Mouse (Mus musculus) gastrocnemius, adult 2 months (tissue): ENCODE measurements around the gene Exosc5. TPM values are rescaled to one million over a fixed set of nuclear protein-coding genes. Genes with fewer than 3 reads are reported as not detected.

Experiments
- DNase-seq: peaks from one replicate; pipeline ENCODE4 v3.0.0; 2022
- H3K27ac ChIP-seq: fragments of 200-600 bp; 2 replicates; pipeline ENCODE4 v1.8.1; 2022; ENCODE audit warnings: mild to moderate bottlenecking
- H3K4me3 ChIP-seq: fragments of 200-600 bp; 2 replicates; pipeline ENCODE4 v1.8.1; 2022; ENCODE audit warnings: mild to moderate bottlenecking, moderate library complexity
- CTCF ChIP-seq: fragments of 200-600 bp; IDR thresholded peaks from 2 replicates; pipeline ENCODE4 v1.8.1; 2022; ENCODE audit warnings: antibody characterized with exemption, mild to moderate bottlenecking, moderate library complexity
- intact Hi-C: fragments of 180-260 bp; cut with DNase I; formaldehyde crosslinking; loops from one replicate; pipeline ENCODE4 v1.15.1; 2025
- total RNA-seq, 2 experiments: library from RNA; stranded (reverse); gene quantifications; 2 replicates each; pipeline ENCODE4 v1.2.3; 2021

Gene Exosc5
- total RNA-seq, 2 experiments from 2014 or later = 24.1 to 24.3 TPM

- H3K4me3 ChIP-seq = no peak overlapping the region
- no peak for DNase-seq
- H3K27ac ChIP-seq = no peak overlapping the region
- TF ChIP-seq CTCF = no peak
- intact Hi-C loops = no loop called here
Observed at GRCm38 (mm10) chr7:25645074-25645473, 13.9 kb upstream of the Exosc5 start.

- DNase-seq = no peak
- no peak overlapping the region for H3K4me3 ChIP-seq
- H3K27ac ChIP-seq = 0 out of 2 replicates have a peak overlapping the region, but pooled peaks have one; percentile 16
- intact Hi-C loops = no loop called here
- TF ChIP-seq CTCF = no peak
Observed at GRCm38 (mm10) chr7:25647574-25648123, 11.3 kb upstream of the Exosc5 start.

GRCm38 (mm10) chr7:25649839-25650238, 9.1 kb upstream of the Exosc5 start:
- Histone ChIP-seq H3K4me3 (no peak overlapping the region), H3K27ac (no peak overlapping the region)
- no peak for TF ChIP-seq CTCF
- no peak for DNase-seq
- intact Hi-C loops = no loop called here

GRCm38 (mm10) chr7:25651281-25651680, 7.7 kb upstream of the Exosc5 start:
- no peak for DNase-seq
- intact Hi-C loops = no loop called here
- H3K27ac ChIP-seq = no peak overlapping the region
- TF ChIP-seq CTCF = no peak
- H3K4me3 ChIP-seq = no peak overlapping the region

- no peak overlapping the region for H3K27ac ChIP-seq
- no peak for DNase-seq
- TF ChIP-seq CTCF = no peak
- H3K4me3 ChIP-seq = no peak overlapping the region
- intact Hi-C loops = no loop called here
Observed at GRCm38 (mm10) chr7:25652244-25652759, 6.7 kb upstream of the Exosc5 start.

GRCm38 (mm10) chr7:25655601-25656428, 3.1 kb upstream of the Exosc5 start:
- H3K27ac ChIP-seq = peak overlapping the region; percentile 84
- intact Hi-C loops = no loop called here
- TF ChIP-seq CTCF = no peak
- H3K4me3 ChIP-seq = peak overlapping the region; percentile 45
- peak; percentile 62 for DNase-seq

- Histone ChIP-seq H3K27ac (peak overlapping the region; percentile 99), H3K4me3 (peak overlapping the region; percentile 95)
- intact Hi-C loops = no loop called here
- peak; percentile 46 for DNase-seq
- TF ChIP-seq CTCF = no peak
Observed at GRCm38 (mm10) chr7:25657785-25658184, 1.2 kb upstream of the Exosc5 start.

GRCm38 (mm10) chr7:25666381-25666780, 7.4 kb downstream of the Exosc5 start:
- Histone ChIP-seq H3K4me3 (no peak overlapping the region), H3K27ac (no peak overlapping the region)
- DNase-seq = no peak
- intact Hi-C loops = no loop called here
- no peak for TF ChIP-seq CTCF

- no peak overlapping the region for H3K27ac ChIP-seq
- intact Hi-C loops = no loop called here
- no peak for TF ChIP-seq CTCF
- no peak for DNase-seq
- no peak overlapping the region for H3K4me3 ChIP-seq
Observed at GRCm38 (mm10) chr7:25669158-25669557, 10.2 kb downstream of the Exosc5 start.

GRCm38 (mm10) chr7:25669631-25670030, 10.7 kb downstream of the Exosc5 start:
- no peak for TF ChIP-seq CTCF
- H3K4me3 ChIP-seq = no peak overlapping the region
- no peak overlapping the region for H3K27ac ChIP-seq
- no peak for DNase-seq
- intact Hi-C loops = no loop called here

GRCm38 (mm10) chr7:25670096-25670495, 11.1 kb downstream of the Exosc5 start:
- Histone ChIP-seq H3K4me3 (no peak overlapping the region), H3K27ac (no peak overlapping the region)
- TF ChIP-seq CTCF = no peak
- no peak for DNase-seq
- intact Hi-C loops = no loop called here

GRCm38 (mm10) chr7:25671686-25672085, 12.7 kb downstream of the Exosc5 start:
- no peak for DNase-seq
- TF ChIP-seq CTCF = no peak
- Histone ChIP-seq H3K27ac (no peak overlapping the region), H3K4me3 (no peak overlapping the region)
- intact Hi-C loops = no loop called here

- no peak overlapping the region for H3K4me3 ChIP-seq
- H3K27ac ChIP-seq = no peak overlapping the region
- intact Hi-C loops = no loop called here
- peak; percentile 17; the same call in 1 of the 2 replicates for TF ChIP-seq CTCF
- DNase-seq = no peak
Observed at GRCm38 (mm10) chr7:25672442-25672841, 13.5 kb downstream of the Exosc5 start.
